Mouse (Mus musculus) forebrain, postnatal 0 days (tissue): ENCODE results near the gene Slc17a7. TPM values are rescaled to one million over a fixed set of nuclear protein-coding genes. Genes with fewer than 3 reads are reported as not detected.

ENCODE experiments used
- ATAC-seq: fragments of 200-750 bp; cut with Nextera tagmentation; 2 replicates; pipeline ENCODE4 v1.8.0; 2017; ENCODE audit warnings: mild to moderate bottlenecking, moderate library complexity
- DNase-seq: peaks from one replicate; pipeline ENCODE4 v3.0.0-alpha.2; 2015
- H3K27ac ChIP-seq: fragments of 300-500 bp; sonication (generic); 2 replicates; pipeline ENCODE4 v1.5.1; 2014; ENCODE audit warnings: low read depth, mild to moderate bottlenecking, antibody characterized with exemption, low read length, moderate library complexity, mixed read lengths
- H3K27me3 ChIP-seq: fragments of 300-500 bp; sonication (generic); 2 replicates; pipeline ENCODE4 v1.6.1; 2014; ENCODE audit warnings: mild to moderate bottlenecking, low read length, mixed read lengths; ENCODE audit not compliant: insufficient read depth
- H3K36me3 ChIP-seq: fragments of 300-500 bp; sonication (generic); 2 replicates; pipeline ENCODE4 v1.6.1; 2014; ENCODE audit warnings: mild to moderate bottlenecking, moderate library complexity; ENCODE audit not compliant: insufficient read depth
- H3K4me1 ChIP-seq: fragments of 300-500 bp; sonication (generic); 2 replicates; pipeline ENCODE4 v1.6.1; 2014; ENCODE audit warnings: antibody characterized with exemption; ENCODE audit not compliant: insufficient read depth
- H3K4me2 ChIP-seq: fragments of 300-500 bp; sonication (generic); 2 replicates; pipeline ENCODE4 v1.6.1; 2014; ENCODE audit warnings: low read depth, mild to moderate bottlenecking, moderate library complexity
- H3K4me3 ChIP-seq: fragments of 300-500 bp; sonication (generic); 2 replicates; pipeline ENCODE4 v1.5.1; 2014; ENCODE audit warnings: low read depth, low read length, mixed read lengths
- H3K9ac ChIP-seq: fragments of 300-500 bp; sonication (generic); 2 replicates; pipeline ENCODE4 v1.6.1; 2014; ENCODE audit warnings: mild to moderate bottlenecking
- H3K9me3 ChIP-seq: fragments of 300-500 bp; sonication (generic); 2 replicates; pipeline ENCODE4 v1.6.1; 2016; ENCODE audit warnings: low read length
- CTCF ChIP-seq: sonication (generic); IDR thresholded peaks from 2 replicates; pipeline ENCODE4 v1.5.1; 2016; ENCODE audit warnings: antibody characterized with exemption, control low read depth, low read depth
- WGBS: fragments of 180-500 bp; shearing (Covaris S2); extraction: QIAGEN DNeasy Blood & Tissue Kit; methylation state at CpG from one replicate; pipeline ENCODE4 v1.1.7; 2014; 5-methylcytosine and 5-hydroxymethylcytosine counted together
- polyA plus RNA-seq: library from polyadenylated mRNA; unstranded; fragments of >200 nt; fragmentation: Nextera tagmentation; extraction: Ambion mirVana; gene quantifications from 2 replicates; pipeline ENCODE4 v1.2.1, GENCODE M21; 2015
- total RNA-seq: library from RNA; depleted of rRNA; stranded (reverse); fragments of >200 nt; gene quantifications from 2 replicates; pipeline ENCODE4 v1.2.3, GENCODE M21; 2014

Gene Slc17a7
- total and polyA plus RNA-seq, 2 experiments from 2014 or later, result 47.6 to 87.5 TPM

DNA sequence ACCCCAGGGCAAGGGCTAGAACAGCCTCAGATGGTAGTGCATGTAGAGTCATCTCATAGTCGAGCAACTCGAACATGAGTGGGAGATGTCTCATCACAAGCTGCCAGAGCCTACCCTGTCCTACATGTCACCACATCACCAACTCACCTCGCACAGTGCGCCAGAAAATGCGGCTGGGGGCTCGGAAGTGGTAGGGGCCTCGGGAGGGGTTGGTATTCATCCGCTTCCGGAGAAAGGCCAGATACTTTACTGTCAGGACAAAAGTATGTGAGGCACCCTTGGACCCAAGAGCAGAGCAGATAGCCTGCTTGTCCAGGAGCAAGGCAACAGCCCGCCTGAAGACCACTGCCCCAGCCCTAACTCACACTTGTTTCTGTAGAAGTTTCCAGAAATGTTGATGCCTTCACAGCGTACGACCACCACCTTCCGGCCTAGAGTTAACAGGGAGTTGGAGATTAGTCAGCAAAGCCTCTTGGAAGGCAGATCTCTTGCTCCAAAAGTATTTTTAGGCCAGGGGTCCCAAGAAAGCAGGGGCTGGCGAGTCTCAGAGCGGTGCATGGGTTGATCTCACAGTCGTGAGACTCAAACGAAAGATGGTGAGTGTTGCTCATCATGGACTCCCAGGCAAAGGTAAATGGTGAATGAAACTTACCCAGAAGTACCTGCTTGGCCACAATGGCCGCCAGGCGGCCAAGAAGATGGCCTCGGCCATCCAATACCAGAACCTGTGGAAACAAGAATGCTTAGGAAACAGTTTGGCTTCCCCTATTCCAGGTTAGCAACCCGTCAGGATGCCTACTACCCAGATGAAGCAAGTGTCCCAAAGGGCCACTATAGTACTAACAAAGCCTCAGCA lies 36.7 kb upstream of the Slc17a7 start:
- no peak for ATAC-seq
- DNase-seq, result no peak
- Histone ChIP-seq H3K9me3 (no peaks in the 10 kb centered on the region), H3K4me3 (peak overlapping the region; percentile 98), H3K27ac (0 out of 2 replicates have a peak overlapping the region, but pooled peaks have one; percentile 89), H3K4me1 (peaks cover 14% of the 10 kb centered on the region), H3K4me2 (peak overlapping the region; percentile 74), H3K36me3 (peaks cover 34% of the 10 kb centered on the region), H3K9ac (peak overlapping the region; percentile 99), H3K27me3 (no peaks in the 10 kb centered on the region)
- peak; percentile 22 for TF ChIP-seq CTCF
- 45% methylated on average over 21 of the region's 21 CpGs for WGBS

- TF ChIP-seq CTCF, result no peak
- H3K27ac ChIP-seq, result peak overlapping the region; percentile 89
- H3K27me3 ChIP-seq, result no peaks in the 10 kb centered on the region
- H3K4me1 ChIP-seq, result peaks cover 14% of the 10 kb centered on the region
- peaks cover 27% of the 10 kb centered on the region for H3K36me3 ChIP-seq
- peak overlapping the region; percentile 74 for H3K4me2 ChIP-seq
- DNase-seq, result peak; percentile 20
- ATAC-seq, result no peak
- H3K4me3 ChIP-seq, result peak overlapping the region; percentile 98
- no peaks in the 10 kb centered on the region for H3K9me3 ChIP-seq
- under 1% methylated on average over 6 of the region's 6 CpGs for WGBS
- peak overlapping the region; percentile 99 for H3K9ac ChIP-seq
These were observed 36.0 kb upstream of the Slc17a7 start for GRCm38 (mm10) chr7:45127700-45128224.

DNA sequence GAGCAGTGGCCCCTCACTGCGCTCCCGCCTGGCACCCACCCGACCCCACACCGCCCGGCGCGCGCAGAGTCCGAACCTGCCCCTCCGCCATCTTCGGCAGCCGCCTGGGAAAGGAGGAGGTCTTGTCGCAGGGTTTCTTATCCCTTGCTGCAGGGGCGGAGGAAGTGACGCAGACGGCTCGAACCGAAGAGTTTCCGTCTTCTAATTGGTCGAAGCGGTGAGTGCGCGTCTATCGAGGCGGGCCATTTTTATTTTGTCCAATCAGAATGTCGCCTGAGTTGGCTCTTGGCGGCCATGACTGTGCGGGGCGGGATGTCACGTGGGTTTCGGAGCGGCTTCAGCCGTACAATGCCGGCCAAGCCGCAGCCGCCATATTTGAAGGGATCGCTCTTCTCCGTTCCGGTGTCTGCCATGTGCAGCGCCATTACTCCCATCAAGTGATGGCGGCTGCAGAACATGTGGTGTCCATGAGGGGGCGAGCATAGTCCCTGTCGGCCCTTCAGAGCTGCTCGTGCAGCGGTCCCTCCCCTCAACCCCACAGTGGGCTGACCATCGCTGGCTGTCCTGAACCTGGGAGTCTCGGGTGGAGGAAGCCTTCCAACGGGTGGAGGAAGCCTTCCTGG lies 35.0 kb upstream of the Slc17a7 start, which contains the start of gene Rpl13a:
TSS of gene Rpl13a (minus strand) at position 138 of the 623 bp plus-strand sequence.
- no peaks in the 10 kb centered on the region for H3K9me3 ChIP-seq
- H3K27me3 ChIP-seq, result no peaks in the 10 kb centered on the region
- WGBS, result 3% methylated on average over 47 of the region's 48 CpGs
- ATAC-seq (peak; percentile 91), DNase-seq (peak; percentile 100)
- H3K27ac ChIP-seq, result peak within 1 kb of the TSS; percentile 93
- peaks cover 7% of the 10 kb centered on the region; the same call in 1 of the 2 replicates for H3K4me1 ChIP-seq
- H3K4me3 ChIP-seq, result peak within 1 kb of the TSS; percentile 98
- H3K4me2 ChIP-seq, result peak within 1 kb of the TSS; percentile 74
- H3K9ac ChIP-seq, result peak within 1 kb of the TSS; percentile 99
- H3K36me3 ChIP-seq, result peaks cover 25% of the 10 kb centered on the region
- TF ChIP-seq CTCF, result peak; percentile 91

DNA sequence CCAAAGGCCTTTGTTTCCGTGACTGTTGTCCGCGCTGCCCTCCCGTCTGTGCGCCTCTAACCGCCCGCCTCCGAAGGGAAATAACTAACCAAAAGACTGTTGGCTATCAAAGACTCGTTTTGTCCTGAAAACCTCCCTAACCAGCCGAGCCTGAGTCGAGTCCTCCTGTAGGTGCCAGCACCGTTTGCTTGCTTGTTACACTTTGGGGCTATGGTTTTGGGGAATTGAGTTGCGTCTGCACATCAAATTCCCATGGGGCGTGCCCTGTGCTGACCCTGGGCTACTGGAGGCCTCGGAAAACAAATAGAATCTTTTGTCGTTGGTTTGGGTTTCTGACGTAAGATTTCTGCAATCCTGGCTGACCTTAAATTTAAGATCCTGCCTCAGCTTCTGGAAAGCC lies 34.4 kb upstream of the Slc17a7 start:
- ATAC-seq (no peak), DNase-seq (no peak)
- Histone ChIP-seq H3K9me3 (no peaks in the 10 kb centered on the region), H3K4me3 (peak overlapping the region; percentile 44), H3K27me3 (no peaks in the 10 kb centered on the region), H3K36me3 (peaks cover 25% of the 10 kb centered on the region), H3K4me2 (peak overlapping the region; percentile 57), H3K9ac (peak overlapping the region; percentile 73), H3K4me1 (peaks cover 7% of the 10 kb centered on the region; the same call in 1 of the 2 replicates), H3K27ac (peak overlapping the region; percentile 93)
- WGBS, result 1% methylated on average over 17 of the region's 17 CpGs
- no peak for TF ChIP-seq CTCF

DNA sequence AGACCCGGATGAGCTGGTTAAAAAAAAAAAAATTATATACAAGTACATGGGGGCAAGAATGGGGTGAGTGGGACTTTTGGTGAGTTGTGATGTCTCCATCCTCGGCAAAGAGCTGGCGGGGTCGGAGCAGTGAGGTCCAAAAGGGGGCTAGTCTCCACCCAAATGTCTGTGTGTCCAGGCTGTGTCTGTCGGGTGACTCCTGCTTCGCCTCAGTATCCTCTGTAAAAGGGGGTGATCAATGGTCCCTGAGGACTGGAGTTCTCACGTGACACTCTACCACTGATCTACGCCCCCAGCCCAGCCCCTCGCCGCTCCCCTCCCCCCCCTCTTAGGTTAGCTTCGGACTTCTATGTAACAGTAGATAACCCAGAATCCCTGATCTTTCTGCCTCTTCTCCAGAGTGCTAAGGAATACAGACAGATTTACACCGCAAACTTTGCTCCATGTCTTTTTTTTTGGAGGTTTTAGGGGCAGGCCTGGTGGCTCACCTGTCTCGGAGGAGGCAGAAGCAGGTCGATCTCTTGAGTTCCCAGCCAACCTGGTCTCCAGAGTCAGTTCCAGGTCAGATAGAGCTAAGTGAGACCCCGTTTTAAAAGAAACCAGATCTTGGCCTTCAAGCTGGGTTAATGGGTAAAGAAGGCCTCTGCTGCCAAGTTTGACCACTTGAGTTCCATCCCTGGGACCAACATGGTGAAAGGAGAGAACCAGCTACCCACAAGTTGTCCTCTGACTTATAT lies 33.8 kb upstream of the Slc17a7 start:
- Histone ChIP-seq H3K4me2 (peak overlapping the region; percentile 57), H3K4me1 (peaks cover 3% of the 10 kb centered on the region; the same call in 1 of the 2 replicates), H3K9ac (peak overlapping the region; percentile 73), H3K27me3 (no peaks in the 10 kb centered on the region), H3K27ac (peak overlapping the region; percentile 93), H3K36me3 (peaks cover 24% of the 10 kb centered on the region), H3K9me3 (no peaks in the 10 kb centered on the region), H3K4me3 (peak overlapping the region; percentile 44; the same call in 1 of the 2 replicates)
- no peak for TF ChIP-seq CTCF
- DNase-seq, result no peak
- 70% methylated on average over 15 of the region's 15 CpGs for WGBS
- no peak for ATAC-seq

- ATAC-seq, result no peak
- 74% methylated on average over 11 of the region's 11 CpGs for WGBS
- Histone ChIP-seq H3K9ac (no peak overlapping the region), H3K4me2 (no peak overlapping the region), H3K27me3 (no peaks in the 10 kb centered on the region), H3K4me1 (peaks cover 3% of the 10 kb centered on the region; the same call in 1 of the 2 replicates), H3K27ac (no peak overlapping the region), H3K4me3 (no peak overlapping the region), H3K9me3 (no peaks in the 10 kb centered on the region), H3K36me3 (peaks cover 4% of the 10 kb centered on the region)
- no peak for TF ChIP-seq CTCF
- DNase-seq, result no peak
These were observed 31.9 kb upstream of the Slc17a7 start for GRCm38 (mm10) chr7:45131850-45132249.
